Mouse (Mus musculus) brain, embryonic 14.5 days (tissue): ENCODE measurements around the gene Prcd.

ENCODE experiments used
- CTCF ChIP-seq: fragments of 200-500 bp; IDR thresholded peaks from 2 replicates; pipeline ENCODE4 v1.5.1; 2012; ENCODE audit warnings: inconsistent platforms, mild to moderate bottlenecking, moderate library complexity, borderline replicate concordance; ENCODE audit not compliant: insufficient read depth, insufficient read length; ENCODE audit errors: extremely low read depth
- POLR2A ChIP-seq: fragments of 200-500 bp; IDR thresholded peaks from 2 replicates; pipeline ENCODE4 v1.6.1; 2012; ENCODE audit warnings: mild to moderate bottlenecking, inconsistent platforms, borderline replicate concordance; ENCODE audit not compliant: poor library complexity, insufficient read depth, insufficient read length, severe bottlenecking; ENCODE audit errors: extremely low read depth

DNA sequence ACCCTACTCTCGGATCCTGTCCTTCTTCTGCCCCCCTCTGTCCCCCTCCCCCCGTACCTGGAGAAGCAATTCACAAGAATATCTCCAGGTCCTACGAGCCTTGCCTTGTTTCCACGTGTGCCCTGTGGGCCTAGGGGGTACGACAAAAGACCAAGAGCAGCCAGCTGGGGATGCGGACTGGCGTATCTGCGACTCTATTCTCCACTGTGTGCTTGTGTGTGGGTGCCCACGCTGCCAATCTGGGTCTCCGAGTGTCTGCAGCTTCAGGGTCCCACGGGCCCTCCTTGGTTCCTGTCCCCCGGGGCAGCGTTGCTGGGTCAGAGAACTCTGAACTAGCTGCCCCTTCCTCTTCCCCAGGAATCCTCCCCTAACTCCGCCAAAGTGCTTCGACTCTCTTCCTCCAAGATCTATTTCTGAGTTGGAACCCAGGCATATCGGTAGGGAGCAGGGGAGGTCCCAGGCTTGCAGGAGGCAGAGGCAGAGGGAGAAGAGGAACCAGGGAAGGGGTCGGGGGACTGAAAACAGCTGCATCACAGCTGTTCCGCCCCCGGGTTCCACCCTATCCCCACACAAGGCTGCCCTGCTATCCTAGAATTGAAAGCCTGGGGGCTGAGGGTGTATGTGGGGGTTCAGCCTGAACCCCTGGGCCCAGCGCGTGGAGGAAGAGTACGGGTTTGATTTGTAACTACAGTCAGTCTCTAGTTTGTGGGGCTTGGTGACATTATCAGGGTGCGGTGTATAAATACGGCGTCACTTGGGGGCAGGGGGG lies 820 bp upstream of the Prcd start:
- TF ChIP-seq POLR2A (no peak), CTCF (no peak)
